11 mouse cellular contexts compared by ENCODE assay signal in genomic region chr4:134606054-134606453, GRCm38 (mm10). TPM values are rescaled to one million over a fixed set of nuclear protein-coding genes. Genes with fewer than 3 reads are reported as not detected.
DNase-seq lines count a peak whose midpoint lies in the region; ATAC-seq lines count a peak whose summit lies in the region.
"Had no signal": no experiment of that assay in that cellular context is flagged by ENCODE, and none has a peak within 500 bp of the region (broad histone marks: within the 10 kb centered on the region; RNA-seq: fewer than 3 reads in every experiment).

No protein-coding gene starts in this region.

- H3K27ac ChIP-seq in hindbrain, embryonic 13.5 days: peak overlapping the region; percentile 30; the same call in 1 of the 2 replicates
- no peak overlapping the region for H3K27ac ChIP-seq in hindbrain, embryonic 12.5 days
- H3K27ac ChIP-seq: embryonic facial prominence, embryonic 15.5 days; liver, embryonic 15.5 days had no signal

- no peak for ATAC-seq in hindbrain, embryonic 13.5 days (ENCODE audit: low FRiP score)
- ATAC-seq in hindbrain, embryonic 12.5 days (ENCODE audit: low FRiP score): no peak

- H3K36me3 ChIP-seq in hindbrain, embryonic 13.5 days: no peaks in the 10 kb centered on the region
- H3K36me3 ChIP-seq in hindbrain, embryonic 12.5 days: no peaks in the 10 kb centered on the region
- H3K36me3 ChIP-seq: embryonic facial prominence, embryonic 15.5 days; liver, embryonic 15.5 days had no signal

- H3K27me3 ChIP-seq in hindbrain, embryonic 13.5 days: no peaks in the 10 kb centered on the region
- H3K27me3 ChIP-seq in hindbrain, embryonic 12.5 days: no peaks in the 10 kb centered on the region; the same call in 1 of the 2 replicates
- H3K27me3 ChIP-seq: embryonic facial prominence, embryonic 15.5 days; liver, embryonic 15.5 days had no signal

- no peaks in the 10 kb centered on the region for H3K9me3 ChIP-seq in hindbrain, embryonic 13.5 days
- H3K9me3 ChIP-seq in hindbrain, embryonic 12.5 days (replicated peaks): 0 out of 2 replicates have a peak, but pooled peaks cover 3% of the 10 kb centered on the region
- H3K9me3 ChIP-seq: embryonic facial prominence, embryonic 15.5 days; liver, embryonic 15.5 days had no signal

- H3K4me1 ChIP-seq in hindbrain, embryonic 13.5 days (replicated peaks): peaks cover 53% of the 10 kb centered on the region
- H3K4me1 ChIP-seq in hindbrain, embryonic 12.5 days: peaks cover 30% of the 10 kb centered on the region

- DNase-seq in urinary bladder, postnatal 14 days (ENCODE audit: low spot score): peak; percentile 46
- DNase-seq in urinary bladder, adult 18-20 months (ENCODE audit: low spot score in 2 of 2): no peak
- DNase-seq in heart, postnatal 14 days: peak; percentile 63 to 68
- no peak for DNase-seq in B cell, adult 2 months
- no peak for DNase-seq in Muller cell, postnatal 12 days (ENCODE audit: inconsistent ontology term)
- no peak for DNase-seq in cerebellum, adult 18-20 months
- DNase-seq: kidney, adult 11 months had no signal

- H3K9ac ChIP-seq in hindbrain, embryonic 13.5 days: 0 out of 2 replicates have a peak overlapping the region, but pooled peaks have one; percentile 49
- no peak overlapping the region for H3K9ac ChIP-seq in hindbrain, embryonic 12.5 days
- H3K9ac ChIP-seq: embryonic facial prominence, embryonic 15.5 days; liver, embryonic 15.5 days had no signal

- no peak overlapping the region for H3K4me2 ChIP-seq in hindbrain, embryonic 13.5 days
- no peak overlapping the region for H3K4me2 ChIP-seq in hindbrain, embryonic 12.5 days (replicated peaks)
- H3K4me2 ChIP-seq: embryonic facial prominence, embryonic 15.5 days; liver, embryonic 15.5 days had no signal

- intact Hi-C loops in heart, postnatal 14 days (cut with DNase I): no loop called here

- WGBS in hindbrain, embryonic 13.5 days: 44% methylated on average over 5 of the region's 5 CpGs
- 54% methylated on average over 5 of the region's 5 CpGs for WGBS in hindbrain, embryonic 12.5 days

- H3K4me3 ChIP-seq in hindbrain, embryonic 13.5 days: no peak overlapping the region
- H3K4me3 ChIP-seq in hindbrain, embryonic 12.5 days: no peak overlapping the region
- H3K4me3 ChIP-seq: embryonic facial prominence, embryonic 15.5 days; liver, embryonic 15.5 days had no signal

RNA-seq across cellular contexts. Expression of gene Selenon, which starts 54.1 kb away (rescaled TPM):
- 9.5 and 11.0 TPM in 2 replicates for polyA plus RNA-seq in hindbrain, embryonic 13.5 days (2015; fragmentation: Nextera tagmentation; extraction: Ambion mirVana)
- polyA plus RNA-seq in hindbrain, embryonic 12.5 days (2016; fragmentation: Nextera tagmentation; extraction: Ambion mirVana): 36.7 and 42.8 TPM in 2 replicates
- total RNA-seq in heart, postnatal 14 days (2021): 10 to 100 TPM; 26.1 to 27.9 TPM

Comparison
In these comparisons a context has a peak if more than half of its experiments do, and no peak if none do; other contexts are left out.
1. DNase-seq: peak in urinary bladder, postnatal 14 days (single experiment) and heart, postnatal 14 days (2 of 2); none in urinary bladder, adult 18-20 months (0 of 2), B cell, adult 2 months (0 of 2), Muller cell, postnatal 12 days (single experiment) and cerebellum, adult 18-20 months (0 of 2).